Mouse (Mus musculus) E14TG2a.4 (cell line): ENCODE results near the gene Emilin2.

ENCODE experiments used
- CTCF ChIP-seq: conservative IDR thresholded peaks from 2 replicates; pipeline ENCODE4 v1.5.1; 2014; ENCODE audit warnings: low read length
- POU5F1 ChIP-seq: IDR thresholded peaks from 2 replicates; pipeline ENCODE4 v1.6.1; 2014; ENCODE audit warnings: low read length, borderline replicate concordance

DNA sequence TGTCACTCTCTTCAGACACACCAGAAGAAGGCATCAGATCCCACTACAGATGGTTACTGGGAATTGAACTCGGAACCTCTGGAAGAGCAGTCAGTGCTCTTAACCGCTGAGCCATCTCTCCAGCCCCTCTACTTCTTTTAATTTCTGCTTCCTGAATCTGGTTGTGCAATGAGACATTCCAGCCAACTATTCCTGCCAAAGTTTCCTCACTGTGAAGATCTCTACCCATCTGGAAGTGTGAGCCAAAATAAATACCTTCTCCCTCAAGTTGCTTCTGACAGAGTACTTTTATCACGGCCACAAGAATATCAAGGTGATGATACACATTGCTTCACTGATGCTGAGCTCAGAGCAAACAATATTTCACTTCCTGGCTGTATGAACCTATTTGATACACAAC, 7.6 kb upstream of the Emilin2 start:
- TF ChIP-seq CTCF = no peak
- no peak for TF ChIP-seq POU5F1
